Mouse (Mus musculus): ENCODE measurements around the gene Efl1. TPM values are rescaled to one million over a fixed set of nuclear protein-coding genes. Genes with fewer than 3 reads are reported as not detected.

The Efl1 gene
- total and polyA plus RNA-seq, 3 experiments = 19.5 to 27.4 (median 21.0) TPM

- no peak for TF ChIP-seq PAX5 (IDR thresholded peaks at IDR 0.05; ENCODE audit: low read length)
Measured at GRCm38 (mm10) chr7:82723151-82723871, 74.9 kb downstream of the Efl1 start (continued).

- no peak overlapping the region for H3K9ac ChIP-seq (ENCODE audit: insufficient read depth, low read depth)
- H3K27me3 ChIP-seq (replicated peaks) = no peaks in the 10 kb centered on the region
- dilution Hi-C loops (cut with MboI; ENCODE audit: extremely low pct_ligation_motif_present, extremely low pct_unique_long_range_greater_than_20kb, low sequenced_read_pairs) = no loop called here
- H3K79me2 ChIP-seq (replicated peaks; ENCODE audit: control insufficient read depth, extremely low read depth, insufficient read depth, poor library complexity, severe bottlenecking) = no peaks in the 10 kb centered on the region
- in situ Hi-C loops (cut with MboI; ENCODE audit: low pct_ligation_motif_present, low pct_unique_long_range_greater_than_20kb, low sequenced_read_pairs) = loop anchor here (25.0 kb wide), 2 partner anchors 288 to 538 kb away; no protein-coding TSS in a partner anchor
- H3K27ac ChIP-seq (ENCODE audit: insufficient read depth, low read depth) = no peak overlapping the region
- peaks cover 0 to 33% of the 10 kb centered on the region in 2 experiments; a peak in 3 of 4 replicates for H3K4me1 ChIP-seq (ENCODE audit: control insufficient read depth in 1 of 2, insufficient read depth in 2 of 2)
- no peak for DNase-seq (ENCODE audit: extremely low read depth)
- H3K4me2 ChIP-seq (ENCODE audit: insufficient read depth, low read depth, poor library complexity, severe bottlenecking) = no peak overlapping the region
- TF ChIP-seq BHLHE40 (IDR thresholded peaks at IDR 0.05; ENCODE audit: low read depth, low read length) (no peak), MEF2A (IDR thresholded peaks at IDR 0.05; ENCODE audit: borderline replicate concordance, low read depth, low read length) (no peak), RAD21 (IDR thresholded peaks at IDR 0.05; ENCODE audit: low read depth, low read length) (no peak), MXI1 (IDR thresholded peaks at IDR 0.05; ENCODE audit: low read depth, low read length) (no peak), ETS1 (conservative IDR thresholded peaks at IDR 0.05; ENCODE audit: low read depth, low read length) (no peak), USF2 (conservative IDR thresholded peaks at IDR 0.05; ENCODE audit: low read depth, low read length) (no peak), POLR2AphosphoS2 (IDR thresholded peaks at IDR 0.05; ENCODE audit: low read depth, low read length) (no peak), JUN (IDR thresholded peaks at IDR 0.05; ENCODE audit: insufficient read depth, low read depth, low read length) (no peak), MAFK (IDR thresholded peaks at IDR 0.05; ENCODE audit: insufficient replicate concordance, low read length) (no peak), MAX (IDR thresholded peaks at IDR 0.05; ENCODE audit: low read length) (no peak), ELF1 (IDR thresholded peaks at IDR 0.05; ENCODE audit: low read depth, low read length) (no peak), PAX5 (IDR thresholded peaks at IDR 0.05; ENCODE audit: low read length) (no peak), ZKSCAN1 (IDR thresholded peaks at IDR 0.05; ENCODE audit: borderline replicate concordance, low read depth, low read length) (no peak), IRF4 (IDR thresholded peaks at IDR 0.05; ENCODE audit: low read depth, low read length) (no peak), UBTF (IDR thresholded peaks at IDR 0.05; ENCODE audit: low read depth, low read length) (no peak), POLR2A (IDR thresholded peaks at IDR 0.05; ENCODE audit: low read depth, low read length) (no peak), GABPA (IDR thresholded peaks at IDR 0.05; ENCODE audit: insufficient replicate concordance, low read depth, low read length) (no peak), TCF12 (IDR thresholded peaks at IDR 0.05; ENCODE audit: low read depth, low read length) (no peak)
- peaks cover 6 to 62% of the 10 kb centered on the region in 2 experiments for H3K36me3 ChIP-seq (replicated peaks in 1 of 2; ENCODE audit: control insufficient read depth in 1 of 2, insufficient read depth in 1 of 2, low read length in 1 of 2)
- no peak overlapping the region for H3K4me3 ChIP-seq (replicated peaks in 1 of 3; ENCODE audit: low read depth in 2 of 3, low read length in 2 of 3, poor library complexity in 1 of 3)
- no peaks in the 10 kb centered on the region for H3K9me3 ChIP-seq (replicated peaks; ENCODE audit: low read length)
Measured at GRCm38 (mm10) chr7:82724491-82724890, 76.1 kb downstream of the Efl1 start.
